Mouse (Mus musculus): ENCODE results near the gene Il12a. TPM values are rescaled to one million over a fixed set of nuclear protein-coding genes. Genes with fewer than 3 reads are reported as not detected.
A peak's percentile ranks its signal among the peaks of the same experiment; 100 is the strongest.

Gene Il12a
- polyA plus RNA-seq, 1 experiment, result 7.3 TPM

GRCm38 (mm10) chr3:68683579-68683978 is 6.9 kb upstream of the Il12a start:
- no peak overlapping the region for H3K27ac ChIP-seq (ENCODE audit: insufficient read depth, low read length)
- no peak for DNase-seq (ENCODE audit: low read depth in 1 of 2, low spot score in 2 of 2)
- 50% methylated on average over 2 of the region's 2 CpGs for WGBS
- H3K4me1 ChIP-seq (ENCODE audit: control insufficient read depth, insufficient read depth, insufficient read length), result no peaks in the 10 kb centered on the region
- H3K27me3 ChIP-seq (ENCODE audit: control insufficient read depth, insufficient read depth, low read length), result no peaks in the 10 kb centered on the region
- TF ChIP-seq POLR2A (IDR thresholded peaks at IDR 0.05; ENCODE audit: low read depth, low read length) (no peak), CTCF (IDR thresholded peaks at IDR 0.05; ENCODE audit: extremely low read depth, insufficient read depth, insufficient read length, insufficient replicate concordance) (no peak)
- no peaks in the 10 kb centered on the region for H3K36me3 ChIP-seq (ENCODE audit: control insufficient read depth, insufficient read depth, low read length)
- no peak overlapping the region for H3K4me3 ChIP-seq (ENCODE audit: extremely low read depth, insufficient read depth, insufficient read length)

DNA sequence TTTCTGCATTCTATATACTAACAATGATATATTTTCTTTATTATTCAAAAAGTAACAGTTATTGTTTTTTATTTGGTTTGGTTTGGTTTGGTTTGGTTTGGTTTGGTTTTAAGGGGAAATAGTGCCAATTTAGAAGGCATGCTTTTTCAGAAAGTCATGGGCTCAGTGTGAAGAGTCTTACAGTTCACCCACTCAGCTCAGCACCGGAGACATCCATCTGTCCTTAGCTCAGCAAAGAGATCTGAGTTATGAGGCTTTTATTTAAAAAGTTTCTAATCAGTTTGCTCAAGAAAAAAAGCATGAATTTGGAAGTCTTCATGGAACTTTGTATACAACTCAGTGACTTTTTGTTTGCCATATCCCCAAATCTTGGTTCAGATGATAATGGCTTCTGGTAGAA is 6.2 kb upstream of the Il12a start:
- no peak for TF ChIP-seq CTCF (IDR thresholded peaks at IDR 0.05; ENCODE audit: extremely low read depth, insufficient read depth, insufficient read length, insufficient replicate concordance)
- no peak for TF ChIP-seq POLR2A (IDR thresholded peaks at IDR 0.05; ENCODE audit: low read depth, low read length)

GRCm38 (mm10) chr3:68686852-68687560 is 3.4 kb upstream of the Il12a start:
- DNase-seq (ENCODE audit: low read depth in 1 of 2, low spot score in 2 of 2), result no peak
- H3K27me3 ChIP-seq (ENCODE audit: control insufficient read depth, insufficient read depth, low read length), result no peaks in the 10 kb centered on the region
- no peak overlapping the region for H3K4me3 ChIP-seq (ENCODE audit: extremely low read depth, insufficient read depth, insufficient read length)
- TF ChIP-seq POLR2A (IDR thresholded peaks at IDR 0.05; ENCODE audit: low read depth, low read length) (no peak), CTCF (IDR thresholded peaks at IDR 0.05; ENCODE audit: extremely low read depth, insufficient read depth, insufficient read length, insufficient replicate concordance) (no peak)
- H3K27ac ChIP-seq (ENCODE audit: insufficient read depth, low read length), result no peak overlapping the region
- no peaks in the 10 kb centered on the region for H3K36me3 ChIP-seq (ENCODE audit: control insufficient read depth, insufficient read depth, low read length)
- 86% methylated on average over 8 of the region's 8 CpGs for WGBS
- no peaks in the 10 kb centered on the region for H3K4me1 ChIP-seq (ENCODE audit: control insufficient read depth, insufficient read depth, insufficient read length)

More for the DNA sequence above, 6.2 kb upstream of the Il12a start:
- Histone ChIP-seq H3K4me3 (ENCODE audit: extremely low read depth, insufficient read depth, insufficient read length) (no peak overlapping the region), H3K27me3 (ENCODE audit: control insufficient read depth, insufficient read depth, low read length) (no peaks in the 10 kb centered on the region), H3K4me1 (ENCODE audit: control insufficient read depth, insufficient read depth, insufficient read length) (no peaks in the 10 kb centered on the region), H3K36me3 (ENCODE audit: control insufficient read depth, insufficient read depth, low read length) (no peaks in the 10 kb centered on the region), H3K27ac (ENCODE audit: insufficient read depth, low read length) (no peak overlapping the region)
- no peak for DNase-seq (ENCODE audit: low read depth in 1 of 2, low spot score in 2 of 2)
- WGBS, result 88% methylated on average over 1 of the region's 1 CpGs

- 84% methylated on average over 7 of the region's 7 CpGs for WGBS
- Histone ChIP-seq H3K4me1 (ENCODE audit: control insufficient read depth, insufficient read depth, insufficient read length) (peaks cover 2% of the 10 kb centered on the region; the same call in 1 of the 2 replicates), H3K4me3 (ENCODE audit: extremely low read depth, insufficient read depth, insufficient read length) (no peak overlapping the region), H3K27me3 (ENCODE audit: control insufficient read depth, insufficient read depth, low read length) (no peaks in the 10 kb centered on the region), H3K36me3 (ENCODE audit: control insufficient read depth, insufficient read depth, low read length) (no peaks in the 10 kb centered on the region; the same call in 1 of the 2 replicates), H3K27ac (ENCODE audit: insufficient read depth, low read length) (no peak overlapping the region)
- no peak for DNase-seq (ENCODE audit: low read depth in 1 of 2, low spot score in 2 of 2)
- no peak for TF ChIP-seq CTCF (IDR thresholded peaks at IDR 0.05; ENCODE audit: extremely low read depth, insufficient read depth, insufficient read length, insufficient replicate concordance)
- no peak for TF ChIP-seq POLR2A (IDR thresholded peaks at IDR 0.05; ENCODE audit: low read depth, low read length)
Measured at GRCm38 (mm10) chr3:68689346-68689745, 1.1 kb upstream of the Il12a start.

- TF ChIP-seq CTCF (IDR thresholded peaks at IDR 0.05; ENCODE audit: extremely low read depth, insufficient read depth, insufficient read length, insufficient replicate concordance) (no peak), POLR2A (IDR thresholded peaks at IDR 0.05; ENCODE audit: low read depth, low read length) (no peak)
- WGBS, result 7% methylated on average over 28 of the region's 28 CpGs
- Histone ChIP-seq H3K27me3 (ENCODE audit: control insufficient read depth, insufficient read depth, low read length) (no peaks in the 10 kb centered on the region), H3K27ac (ENCODE audit: insufficient read depth, low read length) (peak overlapping the region; percentile 73), H3K36me3 (ENCODE audit: control insufficient read depth, insufficient read depth, low read length) (peaks cover 1% of the 10 kb centered on the region; the same call in 1 of the 2 replicates), H3K4me3 (ENCODE audit: extremely low read depth, insufficient read depth, insufficient read length) (peak overlapping the region; percentile 64), H3K4me1 (ENCODE audit: control insufficient read depth, insufficient read depth, insufficient read length) (peaks cover 2% of the 10 kb centered on the region; the same call in 1 of the 2 replicates)
- peak in 1 of 2 experiments; percentile 59 for DNase-seq (ENCODE audit: low read depth in 1 of 2, low spot score in 2 of 2)
Measured at GRCm38 (mm10) chr3:68691100-68691778, 795 bp downstream of the Il12a start.

GRCm38 (mm10) chr3:68691938-68692599 is 1.6 kb downstream of the Il12a start:
- WGBS, result 7% methylated on average over 7 of the region's 7 CpGs
- H3K27ac ChIP-seq (ENCODE audit: insufficient read depth, low read length), result peak overlapping the region; percentile 73
- H3K4me3 ChIP-seq (ENCODE audit: extremely low read depth, insufficient read depth, insufficient read length), result peak overlapping the region; percentile 64
- DNase-seq (ENCODE audit: low read depth in 1 of 2, low spot score in 2 of 2), result no peak
- peaks cover 2% of the 10 kb centered on the region; the same call in 1 of the 2 replicates for H3K4me1 ChIP-seq (ENCODE audit: control insufficient read depth, insufficient read depth, insufficient read length)
- peaks cover 2% of the 10 kb centered on the region; the same call in 1 of the 2 replicates for H3K36me3 ChIP-seq (ENCODE audit: control insufficient read depth, insufficient read depth, low read length)
- H3K27me3 ChIP-seq (ENCODE audit: control insufficient read depth, insufficient read depth, low read length), result no peaks in the 10 kb centered on the region
- TF ChIP-seq POLR2A (IDR thresholded peaks at IDR 0.05; ENCODE audit: low read depth, low read length) (no peak), CTCF (IDR thresholded peaks at IDR 0.05; ENCODE audit: extremely low read depth, insufficient read depth, insufficient read length, insufficient replicate concordance) (no peak)

Data from spleen, adult 2 months (tissue).